Mouse (Mus musculus) bone marrow, adult 2 months (tissue): Measurements from ENCODE around the gene Ssbp1. TPM values are rescaled to one million over a fixed set of nuclear protein-coding genes. Genes with fewer than 3 reads are reported as not detected.

ENCODE experiments used
- H3K27ac ChIP-seq: fragments of 200-500 bp; 2 replicates; pipeline ENCODE4 v1.5.1; 2012; ENCODE audit warnings: low read depth, mild to moderate bottlenecking, control low read depth, inconsistent platforms, low read length; ENCODE audit not compliant: control insufficient read depth, poor library complexity, insufficient read depth
- H3K4me1 ChIP-seq: fragments of 200-500 bp; 2 replicates; pipeline ENCODE4 v1.6.1; 2011; ENCODE audit warnings: low read length; ENCODE audit not compliant: control insufficient read depth, insufficient read depth
- H3K4me3 ChIP-seq: fragments of 200-500 bp; replicated peaks from 2 replicates; pipeline ENCODE3; 2011; ENCODE audit warnings: mild to moderate bottlenecking, low read depth, low read length, control low read depth; ENCODE audit not compliant: control insufficient read depth
- CTCF ChIP-seq: fragments of 200-500 bp; IDR thresholded peaks from 2 replicates; pipeline ENCODE4 v1.5.1; 2011; ENCODE audit warnings: low read length, control low read depth; ENCODE audit not compliant: control insufficient read depth, insufficient read depth
- POLR2A ChIP-seq: fragments of 200-500 bp; IDR thresholded peaks from 2 replicates; pipeline ENCODE4 v1.6.1; 2011; ENCODE audit warnings: low read depth, mild to moderate bottlenecking, control low read depth, low read length, borderline replicate concordance; ENCODE audit not compliant: control insufficient read depth
- WGBS: fragments of 180-500 bp; shearing (Covaris S2); methylation state at CpG from one replicate; pipeline ENCODE4 v1.1.7; 2018; 5-methylcytosine and 5-hydroxymethylcytosine counted together
- polyA plus RNA-seq: library from polyadenylated mRNA; stranded (reverse); fragments of >200 nt; gene quantifications from 2 replicates; pipeline ENCODE4 v1.2.4, GENCODE M21; 2011; ENCODE audit warnings: low replicate concordance; ENCODE audit not compliant: missing spikeins, insufficient read depth, insufficient read length

Gene Ssbp1
- polyA plus RNA-seq, 1 experiment, result 71.7 TPM

GRCm38 (mm10) chr6:40431356-40431755 is 39.8 kb upstream of the Ssbp1 start:
- TF ChIP-seq POLR2A (no peak), CTCF (no peak)
- WGBS, result 49% methylated on average over 4 of the region's 4 CpGs
- Histone ChIP-seq H3K27ac (no peak overlapping the region), H3K4me3 (no peak overlapping the region), H3K4me1 (peaks cover 9% of the 10 kb centered on the region)

- no peak for TF ChIP-seq CTCF
- no peak for TF ChIP-seq POLR2A
- Histone ChIP-seq H3K4me1 (peaks cover 9% of the 10 kb centered on the region), H3K27ac (no peak overlapping the region), H3K4me3 (no peak overlapping the region)
Observed at GRCm38 (mm10) chr6:40431812-40432211, 39.3 kb upstream of the Ssbp1 start.

GRCm38 (mm10) chr6:40432346-40433275 is 38.5 kb upstream of the Ssbp1 start:
- Histone ChIP-seq H3K27ac (no peak overlapping the region), H3K4me3 (no peak overlapping the region), H3K4me1 (peaks cover 9% of the 10 kb centered on the region)
- WGBS, result 71% methylated on average over 17 of the region's 17 CpGs
- TF ChIP-seq POLR2A (no peak), CTCF (no peak)

- WGBS, result 40% methylated on average over 7 of the region's 7 CpGs
- Histone ChIP-seq H3K4me1 (peaks cover 8% of the 10 kb centered on the region), H3K27ac (no peak overlapping the region), H3K4me3 (peak overlapping the region; percentile 1)
- TF ChIP-seq CTCF (no peak), POLR2A (no peak)
Observed at GRCm38 (mm10) chr6:40434697-40435096, 36.5 kb upstream of the Ssbp1 start.

GRCm38 (mm10) chr6:40435151-40436046 is 35.8 kb upstream of the Ssbp1 start:
- peak overlapping the region; percentile 70 for H3K4me3 ChIP-seq
- H3K27ac ChIP-seq, result peak overlapping the region; percentile 53; the same call in 1 of the 2 replicates
- under 1% methylated on average over 66 of the region's 72 CpGs for WGBS
- H3K4me1 ChIP-seq, result peaks cover 8% of the 10 kb centered on the region; the same call in 1 of the 2 replicates
- TF ChIP-seq POLR2A (no peak), CTCF (no peak)

DNA sequence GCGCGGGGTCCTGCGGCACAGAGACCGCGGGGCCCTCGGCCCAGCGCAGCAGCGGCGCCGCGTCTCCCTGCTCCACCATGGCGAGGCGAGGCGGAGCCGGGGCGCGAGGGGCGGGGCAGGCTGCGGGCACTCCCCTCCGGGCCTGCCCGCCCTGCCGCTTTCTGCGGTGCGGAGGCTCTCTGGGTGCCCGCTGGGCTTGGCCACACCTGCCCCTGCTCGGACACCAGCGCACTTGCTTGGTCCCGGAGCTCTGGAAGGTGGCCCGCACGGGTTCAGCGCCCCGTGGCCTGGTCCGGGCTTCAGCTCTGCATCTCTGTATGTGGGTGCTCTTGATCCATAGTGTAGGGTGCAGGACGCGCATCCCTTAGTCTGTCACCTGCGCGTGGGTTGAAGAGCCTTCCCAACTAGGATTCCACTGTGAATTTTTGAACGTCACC is 35.1 kb upstream of the Ssbp1 start, which contains the start of gene E330009J07Rik:
Gene E330009J07Rik (minus strand): TSS at position 89 of the 437 bp plus-strand sequence.
- WGBS, result under 1% methylated on average over 38 of the region's 38 CpGs
- H3K4me3 ChIP-seq, result peak within 1 kb of the TSS; percentile 70
- peaks cover 7% of the 10 kb centered on the region; the same call in 1 of the 2 replicates for H3K4me1 ChIP-seq
- no peak for TF ChIP-seq CTCF
- TF ChIP-seq POLR2A, result peak; percentile 51; the same call in 1 of the 2 replicates
- peak within 1 kb of the TSS; percentile 54 for H3K27ac ChIP-seq

GRCm38 (mm10) chr6:40438936-40439335 is 32.2 kb upstream of the Ssbp1 start, which contains the start of gene Wee2:
TSS of gene Wee2 (plus strand) at chr6:40439088.
- WGBS, result 47% methylated on average over 5 of the region's 5 CpGs
- H3K4me3 ChIP-seq, result no peak within 1 kb of the TSS
- no peak for TF ChIP-seq POLR2A
- no peak for TF ChIP-seq CTCF
- H3K27ac ChIP-seq, result peak within 1 kb of the TSS; percentile 24; the same call in 1 of the 2 replicates
- H3K4me1 ChIP-seq, result peaks cover 1% of the 10 kb centered on the region; the same call in 1 of the 2 replicates

- H3K4me3 ChIP-seq, result no peak overlapping the region
- TF ChIP-seq CTCF, result no peak
- H3K27ac ChIP-seq, result peak overlapping the region; percentile 24; the same call in 1 of the 2 replicates
- H3K4me1 ChIP-seq, result peaks cover 1% of the 10 kb centered on the region; the same call in 1 of the 2 replicates
- 15% methylated on average over 12 of the region's 12 CpGs for WGBS
Observed at GRCm38 (mm10) chr6:40439731-40440130, 31.4 kb upstream of the Ssbp1 start.
